Mouse (Mus musculus) brain, adult 10 weeks (tissue): Measurements from ENCODE around the gene Gm45713. TPM values are rescaled to one million over a fixed set of nuclear protein-coding genes. Genes with fewer than 3 reads are reported as not detected.

Source experiments
- polyA plus RNA-seq: library from polyadenylated mRNA; stranded (reverse); fragments of 350-450 nt; fragmentation: Illumina TruSeq; extraction: RNeasy Lipid Tissue Mini Kit (QIAGEN cat#74804); gene quantifications from one replicate; pipeline ENCODE4 v1.2.3, GENCODE M21; 2015; ENCODE audit warnings: low read depth, low replicate concordance

Gene Gm45713
- polyA plus RNA-seq = not detected

DNA sequence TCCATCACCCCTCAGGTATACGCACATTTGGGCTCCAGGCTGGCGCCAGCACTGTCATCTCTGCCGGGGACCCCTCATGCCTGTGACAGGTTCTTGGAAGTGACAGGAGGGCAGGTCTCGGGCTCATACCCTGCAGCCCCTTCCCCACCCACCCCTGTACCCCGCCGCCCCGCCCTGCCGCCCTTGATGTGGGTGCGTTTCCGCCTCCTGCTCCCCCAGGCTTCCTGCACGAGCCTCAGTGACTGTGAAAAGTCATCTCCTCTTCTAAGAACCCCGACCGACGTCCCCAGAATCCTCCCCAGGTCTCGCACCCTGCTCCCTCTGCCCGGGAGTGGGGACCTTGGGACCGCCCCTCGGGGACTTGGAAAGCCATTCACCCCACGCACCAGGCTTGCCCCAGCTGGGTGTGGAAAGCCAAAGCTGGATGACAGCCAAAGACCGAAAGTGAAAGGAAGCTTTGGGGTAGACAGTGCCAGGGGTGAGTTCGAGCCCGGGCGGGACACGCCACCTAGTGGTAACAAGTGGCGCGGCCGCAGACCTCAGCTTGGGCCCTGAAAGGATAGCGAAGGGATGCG lies at the start of gene Gm45713, which contains the start of gene Flt3l:
Gene Gm45713, minus strand, starts transcription at position 239 of the 575 bp plus-strand sequence.
Gene Flt3l, minus strand, starts transcription at position 440 of the 575 bp plus-strand sequence.

DNA sequence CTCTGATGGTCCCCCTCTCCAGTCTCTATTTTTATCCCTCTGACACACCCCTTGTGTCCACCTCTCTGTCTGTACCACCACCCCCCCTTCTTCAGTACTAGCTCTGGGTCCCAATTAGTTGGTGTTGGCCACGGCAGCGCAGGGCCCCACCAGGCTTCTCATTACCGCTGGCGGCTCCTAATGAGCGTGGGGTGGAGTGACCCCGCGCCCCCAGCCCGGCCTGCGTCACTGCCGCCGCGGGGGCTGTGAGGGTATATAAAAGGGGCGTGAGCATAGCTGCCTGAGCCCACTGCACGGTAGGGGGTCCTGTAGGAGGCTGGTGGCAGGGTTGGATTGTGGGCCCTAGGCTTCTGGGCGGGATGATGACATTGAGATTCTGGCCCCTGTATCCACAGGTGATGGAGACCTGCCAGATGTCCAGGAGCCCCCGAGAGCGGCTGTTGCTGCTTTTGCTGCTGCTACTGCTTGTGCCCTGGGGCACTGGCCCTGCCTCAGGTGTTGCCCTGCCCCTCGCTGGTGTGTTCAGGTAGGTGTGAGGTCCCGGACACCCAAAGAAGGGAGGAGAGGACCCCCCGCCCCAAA lies 45.0 kb upstream of the Gm45713 start, which contains the start of gene Pth2:
Gene Pth2, plus strand, starts transcription at position 100 of the 582 bp plus-strand sequence.

GRCm38 (mm10) chr7:45179469-45179868 lies 43.4 kb upstream of the Gm45713 start, which contains the start of gene Gfy:
TSS of gene Gfy (minus strand) at chr7:45179569.

DNA sequence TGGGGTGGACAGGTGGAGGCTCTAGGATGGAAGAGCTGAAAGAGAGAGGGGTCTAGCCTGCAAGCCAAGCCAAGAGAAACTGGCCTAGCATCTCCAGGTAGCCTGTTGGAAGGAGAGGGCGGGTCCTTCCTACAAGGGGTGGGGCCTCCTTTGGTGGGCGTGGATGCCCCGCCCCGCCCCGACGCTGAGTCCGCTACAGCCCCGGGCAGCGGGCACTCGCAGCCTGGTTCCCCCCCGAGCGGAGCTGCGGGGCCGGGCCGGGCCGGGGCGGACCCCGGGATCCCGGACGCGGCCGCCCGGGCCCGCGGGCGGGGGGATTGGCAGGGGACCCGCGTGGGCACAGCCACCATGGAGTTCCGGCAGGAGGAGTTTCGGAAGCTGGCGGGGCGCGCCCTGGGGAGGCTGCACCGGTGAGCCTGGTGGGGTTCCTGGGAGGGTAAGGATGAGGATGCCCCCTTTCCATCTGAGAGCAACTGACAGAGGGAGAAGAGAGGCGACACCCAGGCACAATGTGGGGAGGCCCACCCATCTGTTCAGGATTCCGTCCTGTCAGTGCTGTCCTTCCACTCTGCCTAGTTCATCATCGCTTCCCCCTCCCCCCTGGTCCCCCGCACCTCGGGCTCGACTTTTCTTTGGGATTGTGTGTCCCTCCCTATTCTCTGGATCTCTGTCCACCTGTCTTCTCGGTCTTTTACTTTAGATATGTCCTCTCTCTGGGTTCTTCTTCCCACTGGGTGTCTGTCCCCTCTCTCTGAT lies 27.9 kb upstream of the Gm45713 start, which contains the start of gene Slc17a7:
Gene Slc17a7, plus strand, starts transcription at position 215 of the 756 bp plus-strand sequence.

GRCm38 (mm10) chr7:45154096-45154992 lies 18.3 kb upstream of the Gm45713 start, which contains the start of the genes Pih1d1 and Aldh16a1:
TSS of gene Pih1d1 (plus strand) at chr7:45154303.
TSS of gene Aldh16a1 (minus strand) at chr7:45154584.

GRCm38 (mm10) chr7:45128624-45129246 lies 7.3 kb downstream of the Gm45713 start, which contains the start of gene Rpl13a:
TSS of gene Rpl13a (minus strand) at chr7:45128761.

GRCm38 (mm10) chr7:45124224-45125143 lies 11.5 kb downstream of the Gm45713 start, which contains the start of gene Rps11:
TSS of gene Rps11 (minus strand) at chr7:45124439.

GRCm38 (mm10) chr7:45103652-45104180 lies 32.3 kb downstream of the Gm45713 start, which contains the start of gene Fcgrt:
TSS of gene Fcgrt (minus strand) at chr7:45103851.

DNA sequence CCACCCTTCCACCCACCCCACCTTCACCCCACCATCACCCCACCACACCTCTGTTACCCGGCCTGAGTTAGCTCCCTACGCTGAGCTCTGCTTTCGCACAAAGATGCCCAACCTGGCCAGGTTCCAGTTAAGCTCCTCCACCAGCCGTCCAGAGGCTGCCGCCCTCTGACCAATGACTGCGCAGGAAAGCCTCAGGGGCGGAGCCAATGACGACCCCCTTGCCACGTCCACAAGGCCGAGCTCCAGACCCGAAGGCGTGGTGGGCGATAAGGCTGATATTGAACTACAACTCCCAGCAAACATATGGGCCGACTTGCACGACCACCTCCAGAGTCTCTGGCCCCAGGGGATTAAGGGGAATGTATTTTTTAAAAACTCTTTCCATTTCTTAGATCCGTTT lies 44.0 kb downstream of the Gm45713 start, which contains the start of gene Rcn3:
Gene Rcn3, minus strand, starts transcription at position 174 of the 400 bp plus-strand sequence.

Other genes with a start within 250 kb of the Gm45713 start
- 56.8 TPM for gene Med25, start 243.5 kb downstream of the Gm45713 start, polyA plus RNA-seq
- gene Fuz, start 240.2 kb downstream of the Gm45713 start, polyA plus RNA-seq = 21.6 TPM
- 188 TPM for gene Ap2a1, start 206.7 kb downstream of the Gm45713 start, polyA plus RNA-seq
- gene Tsks, start 193.0 kb downstream of the Gm45713 start, polyA plus RNA-seq = 1.3 TPM
- gene Cpt1c, start 161.4 kb downstream of the Gm45713 start, polyA plus RNA-seq = 76.4 TPM
- gene Prmt1, start 149.7 kb downstream of the Gm45713 start, polyA plus RNA-seq = 235 TPM
- 45.8 TPM for gene Irf3, start 138.6 kb downstream of the Gm45713 start, polyA plus RNA-seq
- gene Bcl2l12, start 137.5 kb downstream of the Gm45713 start, polyA plus RNA-seq = 3.6 TPM
- 83.6 TPM for gene Scaf1, start 119.9 kb downstream of the Gm45713 start, polyA plus RNA-seq
- gene Rras, start 118.3 kb downstream of the Gm45713 start, polyA plus RNA-seq = 17.7 TPM
- 23.9 TPM for gene Prr12, start 83.3 kb downstream of the Gm45713 start, polyA plus RNA-seq
- 64.6 TPM for gene Nosip, start 73.8 kb downstream of the Gm45713 start, polyA plus RNA-seq
- 11.6 TPM for gene Prrg2, start 73.6 kb downstream of the Gm45713 start, polyA plus RNA-seq
- 6.6 TPM for gene Rcn3, start 44.0 kb downstream of the Gm45713 start, polyA plus RNA-seq
- gene Fcgrt, start 32.4 kb downstream of the Gm45713 start, polyA plus RNA-seq = 20.1 TPM
- gene Rps11, start 11.8 kb downstream of the Gm45713 start, polyA plus RNA-seq = 807 TPM
- gene Rpl13a, start 7.5 kb downstream of the Gm45713 start, polyA plus RNA-seq = 1,952 TPM
- gene Flt3l, start 201 bp upstream of the Gm45713 start, polyA plus RNA-seq = 11.0 TPM
- gene Pih1d1, start 18.1 kb upstream of the Gm45713 start, polyA plus RNA-seq = 50.0 TPM
- 6.5 TPM for gene Aldh16a1, start 18.4 kb upstream of the Gm45713 start, polyA plus RNA-seq
- 704 TPM for gene Slc17a7, start 27.7 kb upstream of the Gm45713 start, polyA plus RNA-seq
- gene Gfy, start 43.3 kb upstream of the Gm45713 start, polyA plus RNA-seq = not detected
- gene Pth2, start 44.8 kb upstream of the Gm45713 start, polyA plus RNA-seq = not detected
- 2.2 TPM for gene Ccdc155, start 68.7 kb upstream of the Gm45713 start, polyA plus RNA-seq
- 39.0 TPM for gene Dkkl1, start 75.9 kb upstream of the Gm45713 start, polyA plus RNA-seq
- 3.6 TPM for gene Tead2, start 79.5 kb upstream of the Gm45713 start, polyA plus RNA-seq
- 3.8 TPM for gene Cd37, start 102.9 kb upstream of the Gm45713 start, polyA plus RNA-seq
- gene Slc6a16, start 104.9 kb upstream of the Gm45713 start, polyA plus RNA-seq = 1.2 TPM
- gene Slc6a21, start 141.3 kb upstream of the Gm45713 start, polyA plus RNA-seq = not detected
- gene Trpm4, start 197.5 kb upstream of the Gm45713 start, polyA plus RNA-seq = 19.6 TPM
- gene Hrc, start 199.1 kb upstream of the Gm45713 start, polyA plus RNA-seq = 0.54 TPM
- gene Ppfia3, start 230.8 kb upstream of the Gm45713 start, polyA plus RNA-seq = 84.5 TPM
- gene Lin7b, start 234.4 kb upstream of the Gm45713 start, polyA plus RNA-seq = 167 TPM